Mouse (Mus musculus) retina, postnatal 1 day (tissue): ENCODE data around the gene Srrm2.
"Not testable (repeated sequence)": the region's sequence is repeated elsewhere in the genome, so short reads cannot be mapped to it uniquely, and the experiment has no call there.

ENCODE experiments used
- DNase-seq: peaks from one replicate; pipeline ENCODE4 v3.0.0-alpha.2; 2012

The Srrm2 gene

GRCm38 (mm10) chr17:23770493-23770892 is 19.8 kb upstream of the Srrm2 start:
- no peak for DNase-seq

- DNase-seq, result no peak
Observed at GRCm38 (mm10) chr17:23770896-23771283, 19.4 kb upstream of the Srrm2 start.

DNA sequence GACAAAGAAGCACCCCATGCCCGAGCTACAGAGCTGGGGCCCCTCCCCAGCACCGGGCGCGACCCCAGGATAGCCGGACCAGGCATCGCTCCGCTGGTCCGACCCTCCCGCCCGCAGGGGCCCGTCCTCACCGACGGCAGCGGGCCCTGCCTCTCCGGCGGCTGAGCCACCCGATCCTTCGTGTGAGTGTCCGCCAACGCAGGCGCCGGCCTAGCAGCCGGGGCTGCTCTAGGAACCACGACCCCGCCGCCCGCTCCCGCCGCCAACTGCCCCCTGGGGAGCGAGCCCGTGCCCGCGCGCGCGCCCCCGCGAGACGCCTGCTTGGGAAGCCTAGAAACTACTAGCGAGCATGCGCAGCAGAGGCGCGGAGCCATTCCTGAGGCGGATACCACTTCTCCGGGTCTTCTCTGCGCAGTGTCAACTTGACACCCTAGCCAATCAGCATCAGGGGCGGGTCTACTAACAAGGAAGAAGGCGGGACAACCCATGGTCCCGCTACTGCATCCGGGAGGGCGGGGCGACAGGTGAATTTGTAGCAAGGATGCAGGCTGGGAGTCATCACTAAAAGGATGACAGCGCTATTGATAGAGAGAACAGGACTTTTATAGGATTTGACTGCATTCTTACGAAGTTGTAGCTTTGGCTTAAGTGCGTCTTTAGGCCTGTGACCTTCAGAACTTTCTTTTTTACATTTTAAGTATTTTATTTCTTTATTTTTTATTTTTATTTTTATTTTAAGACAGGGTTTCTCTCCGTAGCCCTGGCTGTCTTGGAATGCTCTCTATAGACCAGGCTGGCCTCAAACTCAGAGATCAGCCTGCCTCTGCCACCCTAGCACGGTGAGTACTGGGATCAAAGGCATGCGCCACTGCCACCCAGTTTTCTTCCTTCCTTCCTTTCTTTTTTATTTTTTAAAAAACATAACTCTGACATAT is 18.8 kb upstream of the Srrm2 start, which contains the start of gene Flywch1:
TSS of gene Flywch1 (minus strand) at position 319 of the 935 bp plus-strand sequence.
- DNase-seq, result peak; percentile 99

GRCm38 (mm10) chr17:23772219-23772556 is 18.1 kb upstream of the Srrm2 start:
- not testable (repeated sequence) for DNase-seq

GRCm38 (mm10) chr17:23773676-23774075 is 16.7 kb upstream of the Srrm2 start:
- DNase-seq, result no peak

DNA sequence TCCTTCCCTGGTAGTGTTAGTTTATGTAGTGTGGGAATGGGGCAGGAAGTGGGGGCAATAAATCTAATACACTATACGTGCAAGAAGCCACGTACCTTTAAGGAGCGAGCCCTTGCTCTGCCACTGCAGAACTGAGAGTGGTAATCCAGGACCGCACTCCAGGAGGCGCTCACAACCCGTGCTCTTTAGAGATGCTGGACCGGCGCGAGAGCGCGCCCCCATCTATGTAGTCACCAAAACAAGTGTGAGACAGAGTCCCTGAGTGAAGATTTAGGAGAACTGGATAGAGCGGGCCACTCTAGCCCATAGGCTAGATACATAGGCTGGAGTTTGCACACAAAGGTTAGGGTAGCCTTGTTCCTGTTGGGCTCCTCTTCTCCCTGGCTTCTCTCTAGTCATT is 16.2 kb upstream of the Srrm2 start:
- DNase-seq, result peak; percentile 86

DNA sequence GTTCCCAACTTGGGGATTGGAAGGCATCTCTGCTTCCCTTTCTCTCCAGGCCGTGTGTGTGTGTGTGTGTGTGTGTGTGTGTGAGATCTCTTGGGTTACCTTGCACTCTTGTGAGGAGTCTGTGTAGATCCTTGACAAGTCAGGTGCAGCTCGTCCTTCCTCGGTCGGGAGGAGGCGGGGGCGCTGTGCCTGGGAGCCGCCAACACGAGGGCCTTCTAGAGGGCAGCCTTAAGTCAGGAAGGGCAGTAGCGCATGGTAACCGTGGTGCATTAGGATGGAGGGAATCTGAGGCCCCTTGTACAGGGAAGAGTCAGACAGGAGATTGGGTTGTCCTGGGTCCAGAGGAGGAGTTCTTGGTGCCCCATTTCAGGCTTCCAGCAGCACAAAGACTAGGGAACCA is 14.1 kb upstream of the Srrm2 start:
- DNase-seq, result no peak

DNA sequence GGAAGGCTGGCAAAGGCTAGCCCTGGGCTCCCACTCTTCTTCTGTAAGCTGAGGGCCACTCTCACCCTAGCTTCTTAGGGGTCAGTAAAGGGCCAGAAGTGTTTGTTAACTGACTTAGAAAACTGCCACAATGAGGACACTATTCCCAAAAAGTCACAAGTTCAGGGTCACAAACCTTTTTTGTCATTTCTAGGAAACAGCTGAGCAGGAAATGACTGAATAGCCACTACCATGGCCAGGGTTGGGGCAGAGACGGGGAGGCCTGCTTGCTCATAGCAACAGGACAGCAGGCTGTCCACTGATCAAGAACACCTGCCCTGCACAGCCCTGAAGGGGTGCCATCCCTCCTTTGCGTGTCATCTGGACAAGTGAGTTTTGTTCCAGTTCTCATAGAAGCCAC is 13.2 kb upstream of the Srrm2 start:
- no peak for DNase-seq

DNA sequence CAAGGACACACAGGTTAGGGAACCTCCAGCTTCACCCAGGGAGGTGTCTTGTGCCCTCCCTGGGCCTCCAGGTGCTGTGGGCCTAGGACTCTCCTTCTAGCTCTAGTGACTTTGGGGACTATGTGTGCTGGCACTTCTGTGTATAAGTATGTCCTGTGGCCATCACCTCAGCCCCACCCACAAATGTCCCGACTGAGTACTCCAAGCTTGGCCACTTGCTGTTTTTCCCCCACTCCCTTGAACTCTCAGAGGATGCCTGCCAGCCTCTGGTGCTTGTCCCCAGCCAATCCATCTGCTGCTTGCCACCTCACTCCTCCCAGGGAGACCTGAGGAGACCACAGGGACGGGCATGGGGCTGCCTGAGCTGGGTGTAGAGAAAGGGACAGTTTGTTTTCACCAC is 11.9 kb upstream of the Srrm2 start:
- DNase-seq, result no peak

DNA sequence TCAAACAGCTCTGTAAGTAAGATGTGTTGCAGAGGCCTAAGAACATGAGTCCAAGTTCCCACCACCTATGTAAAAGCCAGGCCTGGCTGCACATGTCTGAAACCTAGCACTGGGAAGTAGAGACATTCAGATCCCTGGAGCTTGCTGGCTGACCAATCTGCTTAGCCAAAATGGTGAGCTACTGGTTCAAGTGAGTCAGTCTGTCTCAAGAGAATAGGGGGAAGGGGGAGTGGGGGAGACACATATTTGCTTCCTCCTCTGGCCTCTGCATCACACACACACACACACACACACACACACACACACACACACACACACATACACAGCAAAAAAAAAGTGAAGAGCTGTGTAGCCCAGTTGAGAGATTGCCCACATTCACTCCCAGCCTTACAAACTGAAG is 7.0 kb upstream of the Srrm2 start:
- no peak for DNase-seq

- peak; percentile 87 for DNase-seq
Observed at GRCm38 (mm10) chr17:23785561-23786471, 4.5 kb upstream of the Srrm2 start, which contains the start of gene Flywch2. Gene Flywch2 (minus strand): TSS chr17:23786081.

DNA sequence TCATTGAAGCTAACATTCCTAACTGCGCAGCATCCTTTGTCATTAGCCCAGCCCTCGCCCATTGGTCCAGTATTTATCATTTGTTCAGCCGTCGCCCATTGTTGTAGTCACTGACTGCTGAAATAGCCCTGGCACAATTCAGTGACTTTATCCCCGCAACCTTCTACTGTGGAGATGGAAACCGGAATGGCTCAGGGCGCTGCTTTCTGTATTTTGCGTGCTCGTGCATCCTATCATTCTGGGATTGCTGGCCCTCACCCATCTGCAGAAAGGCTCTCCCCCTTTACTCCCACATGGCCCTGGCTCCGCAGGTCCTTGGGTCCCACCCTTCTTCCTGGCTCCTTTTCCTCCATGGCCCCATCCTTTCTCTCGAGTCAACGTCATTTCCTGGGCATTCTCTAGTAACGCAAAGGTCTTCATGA is 3.8 kb upstream of the Srrm2 start:
- peak; percentile 60 for DNase-seq

DNA sequence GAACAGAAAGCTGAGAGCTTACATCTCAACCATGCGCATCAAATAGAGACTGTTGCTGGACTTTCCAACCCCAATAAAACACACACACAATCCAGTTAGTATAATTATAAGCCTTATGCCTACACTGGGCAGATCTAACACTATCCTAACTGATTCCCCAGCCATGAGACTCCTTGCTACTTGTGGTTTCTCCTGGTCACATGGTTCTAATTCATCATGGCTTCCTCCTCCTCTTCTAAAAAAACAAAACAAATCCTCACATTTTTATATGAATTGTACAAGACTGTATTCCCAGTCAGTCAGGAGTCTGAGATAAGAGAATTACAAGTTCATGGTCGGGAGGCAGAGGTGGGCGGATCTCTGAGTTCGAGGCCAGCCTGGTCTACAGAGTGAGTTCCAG is 1.4 kb upstream of the Srrm2 start:
- no peak for DNase-seq

- no peak for DNase-seq
Observed at GRCm38 (mm10) chr17:23789749-23790268, 523 bp upstream of the Srrm2 start.

GRCm38 (mm10) chr17:23791079-23791357 is 686 bp downstream of the Srrm2 start:
- no peak for DNase-seq

- DNase-seq, result no peak
Observed at GRCm38 (mm10) chr17:23795323-23795722, 5.0 kb downstream of the Srrm2 start.

DNA sequence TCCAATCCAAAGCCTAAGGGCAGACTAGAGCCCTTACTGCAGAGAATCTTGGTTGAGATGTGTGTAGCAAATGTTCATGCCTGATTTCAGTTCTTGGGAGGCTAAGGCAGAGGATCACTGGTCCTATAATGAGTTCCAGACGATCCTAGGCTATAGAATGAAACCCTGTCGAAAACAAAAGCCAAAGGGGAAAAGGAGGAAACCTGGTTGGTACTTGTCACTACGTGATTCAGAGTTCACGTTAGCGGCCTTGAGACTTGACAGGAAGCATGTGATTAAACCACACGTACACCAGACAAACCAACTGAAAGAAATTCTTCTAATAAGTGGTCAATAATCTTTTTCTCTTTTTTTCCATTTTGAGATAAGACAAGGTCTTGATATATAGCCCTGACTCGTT is 7.0 kb downstream of the Srrm2 start:
- DNase-seq, result no peak

DNA sequence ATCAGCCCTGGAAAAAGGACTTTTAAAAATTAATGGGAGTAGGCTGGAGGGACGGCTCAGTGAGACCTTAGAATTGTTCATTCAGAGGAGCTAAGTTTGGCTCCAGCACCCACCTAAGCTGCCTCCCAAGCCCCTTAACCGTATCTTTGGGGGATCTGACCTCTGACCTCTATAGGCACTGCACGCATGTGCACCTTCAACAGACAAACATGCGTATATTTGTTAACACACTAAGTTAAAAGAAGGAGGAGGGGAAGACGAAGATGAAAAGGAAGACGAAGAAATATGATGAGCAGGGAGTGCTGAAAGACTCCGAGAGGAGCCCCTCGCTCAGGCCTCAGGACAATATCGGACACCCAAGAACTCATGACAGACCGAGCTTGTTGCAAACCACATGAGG is 11.3 kb downstream of the Srrm2 start:
- DNase-seq, result no peak

DNA sequence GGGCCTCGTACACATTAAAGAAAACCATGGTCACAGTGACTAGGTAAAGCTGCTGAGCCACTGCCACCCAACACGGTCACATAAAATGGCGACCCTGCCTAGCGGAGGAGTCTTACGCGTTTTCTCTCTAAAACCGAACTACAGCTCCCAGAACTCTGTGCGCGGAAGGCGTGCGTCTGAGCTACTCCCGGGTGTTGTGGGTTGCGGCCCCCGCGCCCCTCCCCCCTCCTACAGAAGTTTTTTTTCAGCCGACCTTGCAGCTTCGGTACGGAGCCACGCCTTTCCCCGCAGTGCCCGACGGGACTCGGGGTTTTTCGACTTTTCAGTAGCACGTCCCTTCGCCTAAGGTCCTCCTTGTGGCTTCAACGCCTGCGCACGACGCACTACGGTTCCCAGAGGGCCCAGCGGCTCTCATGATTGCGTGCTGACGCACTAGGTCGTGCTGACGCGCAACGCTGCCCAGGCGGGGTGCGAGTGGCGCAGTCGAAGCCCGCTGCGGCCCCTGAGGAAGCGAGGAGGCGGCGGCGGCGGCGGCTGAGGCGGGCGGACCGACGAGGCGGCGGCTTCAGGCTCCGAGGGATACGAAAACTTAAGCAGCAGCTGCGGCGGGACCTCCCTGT is 12.5 kb downstream of the Srrm2 start:
- DNase-seq, result peak; percentile 100

- DNase-seq, result peak; percentile 93
Observed at GRCm38 (mm10) chr17:23803366-23804041, 13.2 kb downstream of the Srrm2 start.

DNA sequence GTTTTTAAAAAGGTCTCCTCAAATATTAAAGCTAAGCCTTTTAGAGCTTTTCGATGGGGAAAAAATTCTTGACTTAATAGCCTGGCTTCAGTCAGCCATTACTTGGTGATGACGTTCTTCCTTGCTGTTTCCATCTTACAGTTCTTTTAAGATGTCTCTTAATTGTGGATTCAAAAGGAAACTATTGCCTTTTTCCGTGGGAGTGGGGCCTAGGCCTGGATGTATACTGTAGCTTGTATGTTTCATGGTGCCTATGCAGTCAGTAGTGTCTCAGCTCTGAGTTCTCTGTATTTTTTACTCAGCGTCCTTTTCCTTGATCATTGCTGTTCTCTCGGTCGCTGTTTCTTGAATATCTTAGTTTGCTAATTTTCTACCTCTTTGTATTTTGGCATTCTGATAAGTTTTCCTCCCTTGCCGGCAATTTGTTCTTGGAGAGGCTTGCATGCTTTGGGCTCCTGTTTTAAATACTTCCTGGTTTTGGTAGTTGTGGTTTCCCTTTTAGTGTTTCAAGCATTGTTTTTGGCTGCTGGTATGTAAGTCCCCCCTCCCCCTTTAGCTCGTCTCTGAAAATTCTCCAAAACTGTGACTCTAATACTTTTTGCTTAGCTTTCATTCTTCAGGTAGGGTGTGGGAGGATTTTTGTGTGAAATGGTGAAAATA is 14.2 kb downstream of the Srrm2 start:
- DNase-seq, result no peak

DNA sequence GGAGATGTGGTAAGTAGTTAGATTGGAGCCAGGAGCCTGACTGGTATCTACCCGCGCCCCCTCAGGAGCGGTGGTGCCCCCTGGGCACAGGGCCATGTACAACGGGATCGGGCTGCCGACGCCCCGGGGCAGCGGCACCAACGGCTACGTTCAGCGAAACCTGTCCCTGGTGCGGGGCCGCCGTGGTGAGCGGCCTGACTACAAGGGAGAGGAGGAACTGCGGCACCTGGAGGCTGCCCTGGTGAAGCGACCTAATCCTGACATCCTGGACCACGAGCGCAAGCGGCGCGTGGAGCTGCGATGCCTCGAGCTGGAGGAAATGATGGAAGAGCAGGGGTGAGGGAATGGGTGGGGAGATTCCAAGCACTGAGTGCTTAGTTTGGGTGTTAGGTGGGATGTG is 16.5 kb downstream of the Srrm2 start:
- peak; percentile 34 for DNase-seq
